Comparison of ENCODE assay signal across 14 mouse cellular contexts in the genomic region with DNA sequence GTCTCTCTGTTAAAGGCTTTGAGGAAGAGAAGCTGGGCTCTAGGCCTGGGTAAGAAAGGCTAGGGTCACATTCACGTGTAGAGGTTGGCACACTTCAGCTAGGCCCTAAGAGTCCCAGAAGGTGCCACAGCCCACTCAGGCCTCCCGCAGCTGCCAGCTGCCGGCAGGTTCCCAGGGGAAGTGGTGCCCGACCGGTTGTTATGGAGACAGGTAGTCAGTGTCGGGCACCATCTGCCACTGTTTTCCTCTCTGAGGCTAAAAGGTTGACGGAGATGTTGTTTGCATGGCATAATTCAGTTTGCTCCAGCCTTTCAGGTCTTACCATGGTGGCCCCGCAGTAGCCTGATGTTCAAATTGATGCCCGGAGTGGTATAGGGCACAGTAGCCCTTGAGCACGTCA. TPM values are rescaled to one million over a fixed set of nuclear protein-coding genes. Genes with fewer than 3 reads are reported as not detected.
DNase-seq lines count a peak whose midpoint lies in the region; ATAC-seq and TF ChIP-seq lines count a peak whose summit lies in the region.
"Had no signal": no experiment of that assay in that cellular context is flagged by ENCODE, and none has a peak within 500 bp of the region (broad histone marks: within the 10 kb centered on the region; RNA-seq: fewer than 3 reads in every experiment).

No protein-coding gene starts in this region.

- intact Hi-C loops in gastrocnemius, adult 2 months (cut with DNase I): no loop called here

- H3K27ac ChIP-seq in gastrocnemius, adult 2 months: peak overlapping the region; percentile 97
- H3K27ac ChIP-seq: embryonic facial prominence, embryonic 10.5 days; kidney, postnatal 0 days; lung, embryonic 15.5 days had no signal

- TF ChIP-seq CTCF in gastrocnemius, adult 2 months (IDR thresholded peaks at IDR 0.05): no peak

- no peak overlapping the region for H3K4me3 ChIP-seq in gastrocnemius, adult 2 months
- H3K4me3 ChIP-seq: embryonic facial prominence, embryonic 10.5 days; lung, embryonic 15.5 days had no signal

- no peak for ATAC-seq in granulocyte monocyte progenitor cell, adult 5-6 weeks (replicated peaks; ENCODE audit: poor library complexity, severe bottlenecking)
- ATAC-seq: inflammation-experienced regulatory T-cells, adult 6 months had no signal

- no peak for DNase-seq in gastrocnemius, adult 2 months
- no peak for DNase-seq in gastrocnemius, postnatal 4 days (ENCODE audit: low spot score in 2 of 2)
- peak; percentile 60 for DNase-seq in retina, postnatal 1 day
- no peak for DNase-seq in retina, embryonic 14.5 days (ENCODE audit: low spot score)
- peak; percentile 73 to 79 for DNase-seq in cerebellum, postnatal 36 days
- no peak for DNase-seq in kidney, adult 9 months
- DNase-seq in adrenal gland, adult 18-20 months (ENCODE audit: low spot score in 2 of 2): no peak
- DNase-seq: liver; thymus, postnatal 36 days had no signal

RNA-seq across cellular contexts. Expression of a gene that starts 52.8 kb away (rescaled TPM):
- 100 to 1,000 TPM; 108 to 145 TPM for total RNA-seq in gastrocnemius, adult 2 months (2021)
- 100 to 1,000 TPM in 1 of 2 experiments, 10 to 100 TPM in 1; 90.3 to 107 TPM for total RNA-seq in gastrocnemius, postnatal 4 days (2021)
- total RNA-seq in granulocyte monocyte progenitor cell, adult 5-6 weeks (2014; fragmentation: Nextera tagmentation): 67.7 and 72.3 TPM in 2 replicates
- total RNA-seq in granulocyte monocyte progenitor cell, adult 5-6 weeks (2017): 29.3 and 39.1 TPM in 2 replicates
- total RNA-seq in adrenal gland, adult 18-20 months (2021): 100 to 1,000 TPM in 1 of 2 experiments, 10 to 100 TPM in 1; 67.3 to 131 TPM

Comparison
In these comparisons a context has a peak if more than half of its experiments do, and no peak if none do; other contexts are left out.
1. DNase-seq: peak in retina, postnatal 1 day (single experiment) and cerebellum, postnatal 36 days (2 of 2); none in gastrocnemius, adult 2 months (single experiment), gastrocnemius, postnatal 4 days (0 of 2), retina, embryonic 14.5 days (single experiment), kidney, adult 9 months (single experiment) and adrenal gland, adult 18-20 months (0 of 2).